Mouse (Mus musculus) kidney, adult 8-10 months (tissue): ENCODE results near the gene Parp6.

Experiments
- DNase-seq, 2 experiments: peaks; one replicate each; pipeline ENCODE4 v3.0.0; 2022

Parp6 gene

DNA sequence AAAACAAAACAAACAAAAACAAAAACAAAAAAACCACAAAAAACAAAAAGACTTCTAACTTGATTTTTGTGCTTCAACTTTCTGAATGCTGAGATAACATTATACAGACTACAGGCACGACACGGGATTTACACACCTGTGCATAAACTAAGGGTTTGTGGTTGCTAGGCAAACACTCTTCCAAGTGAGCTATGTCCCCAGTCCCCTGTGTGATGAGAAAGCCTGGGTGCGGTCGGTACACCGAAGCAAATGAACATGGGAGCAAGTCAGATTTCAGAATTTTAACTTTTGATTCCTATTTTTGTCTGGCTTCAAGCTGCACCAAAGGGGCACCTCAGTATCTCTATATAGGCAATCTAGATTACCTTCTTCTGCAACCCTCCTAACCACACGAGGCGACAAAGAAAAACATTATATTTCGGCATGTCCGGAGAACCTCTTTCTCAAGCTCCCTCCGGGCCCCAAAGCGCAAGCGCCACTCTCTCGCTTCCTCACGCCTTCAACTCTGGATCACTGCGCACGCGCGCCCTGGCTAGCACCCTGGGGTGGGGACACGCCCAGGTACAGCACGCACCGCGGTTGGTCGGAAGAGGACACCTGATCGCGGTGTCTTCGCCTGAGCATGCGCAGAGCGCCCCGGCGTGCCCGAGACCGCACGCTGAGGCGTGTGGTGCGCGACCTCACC, at the start of gene Parp6:
Gene Parp6, plus strand, starts transcription at position 663 of the 685 bp plus-strand sequence.
- peak; percentile 99 for DNase-seq

DNA sequence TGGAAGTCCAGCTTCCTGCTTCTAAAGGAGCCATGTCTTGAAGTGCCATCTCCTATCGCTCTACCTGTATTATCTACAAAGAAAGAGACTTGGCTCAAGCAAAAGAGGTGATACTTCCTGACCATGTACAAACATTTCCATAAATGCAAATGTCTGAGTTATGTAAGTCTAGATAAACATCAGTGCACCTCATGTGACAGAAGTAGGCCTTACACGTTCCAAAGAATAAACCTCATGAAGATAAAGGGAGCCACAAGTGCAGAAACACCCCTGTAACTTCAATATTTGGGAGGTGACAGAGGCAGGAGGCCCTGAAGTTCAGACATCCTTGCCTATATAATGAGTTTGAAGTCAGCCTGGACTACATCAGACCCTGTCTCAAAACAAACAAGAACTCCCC, 45.2 kb upstream of the Parp6 start:
- no peak for DNase-seq

DNA sequence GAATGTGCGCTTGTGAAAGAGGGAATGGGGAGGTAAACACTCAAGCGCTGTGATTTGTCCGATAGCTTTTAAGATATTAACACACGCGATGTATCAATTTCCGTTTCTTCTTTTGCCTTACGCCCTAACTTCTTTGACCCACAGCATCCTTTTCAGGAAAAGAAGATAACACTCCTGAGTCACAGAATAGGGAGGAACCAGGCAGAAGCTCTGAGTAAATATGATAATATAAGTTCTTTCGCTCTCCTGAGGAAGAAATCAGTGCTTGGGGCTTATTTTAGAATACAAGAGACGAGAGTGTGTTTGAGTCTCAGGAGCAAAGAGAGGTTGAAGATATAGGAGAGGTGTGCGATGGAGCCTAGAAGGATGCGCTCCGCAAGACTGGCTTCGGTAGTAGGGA, 39.7 kb upstream of the Parp6 start:
- DNase-seq = no peak

DNA sequence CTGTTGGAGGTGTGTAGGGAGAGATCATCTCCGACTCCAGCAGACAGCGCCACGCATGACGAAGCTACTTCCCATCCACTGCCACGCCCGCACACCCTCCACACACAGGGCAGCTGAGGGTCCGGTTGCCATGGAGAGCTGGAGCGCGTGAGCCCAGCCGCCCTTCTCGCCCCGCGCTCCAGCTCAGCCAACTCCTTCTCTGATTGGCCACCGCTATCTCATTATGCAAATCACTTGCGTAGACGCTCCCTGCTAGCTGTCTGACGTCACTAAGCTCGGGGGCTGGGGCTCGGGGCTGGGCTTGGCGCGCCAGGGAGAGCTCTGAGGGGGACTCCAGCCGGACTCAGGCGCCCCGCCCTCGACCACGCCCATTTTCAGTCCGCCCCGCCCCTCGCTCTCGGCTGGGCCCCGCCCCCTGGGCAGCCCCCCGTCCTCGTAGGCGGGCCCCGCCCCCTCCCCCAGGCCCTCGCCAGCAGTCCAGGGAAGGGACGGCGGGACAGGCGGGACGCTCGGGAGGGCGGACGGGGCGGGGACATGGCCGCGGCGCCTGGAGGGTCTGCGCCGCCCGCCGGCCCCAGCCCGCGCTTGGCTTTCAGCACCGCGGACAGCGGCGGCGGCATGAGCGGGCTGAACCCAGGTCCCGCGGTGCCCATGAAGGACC, 39.1 kb upstream of the Parp6 start, which contains the start of gene Celf6:
Gene Celf6, plus strand, starts transcription at position 74 of the 661 bp plus-strand sequence.
- peak; percentile 42 to 53 for DNase-seq

DNA sequence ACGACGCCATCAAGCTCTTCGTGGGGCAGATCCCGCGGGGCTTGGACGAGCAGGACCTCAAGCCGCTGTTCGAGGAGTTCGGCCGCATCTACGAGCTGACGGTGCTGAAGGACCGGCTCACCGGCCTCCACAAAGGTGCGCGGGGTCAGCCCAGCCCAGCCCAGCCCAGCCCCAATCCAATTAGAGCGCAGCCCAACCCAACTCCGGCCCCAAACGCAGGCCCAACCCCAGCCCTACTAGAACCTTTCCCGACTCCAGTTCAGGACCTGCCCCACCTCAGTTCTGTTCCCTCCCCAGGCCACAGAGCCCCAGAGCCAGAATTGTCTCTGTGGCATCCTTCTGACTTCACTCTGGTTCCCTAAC, 38.6 kb upstream of the Parp6 start:
- DNase-seq = no peak

DNA sequence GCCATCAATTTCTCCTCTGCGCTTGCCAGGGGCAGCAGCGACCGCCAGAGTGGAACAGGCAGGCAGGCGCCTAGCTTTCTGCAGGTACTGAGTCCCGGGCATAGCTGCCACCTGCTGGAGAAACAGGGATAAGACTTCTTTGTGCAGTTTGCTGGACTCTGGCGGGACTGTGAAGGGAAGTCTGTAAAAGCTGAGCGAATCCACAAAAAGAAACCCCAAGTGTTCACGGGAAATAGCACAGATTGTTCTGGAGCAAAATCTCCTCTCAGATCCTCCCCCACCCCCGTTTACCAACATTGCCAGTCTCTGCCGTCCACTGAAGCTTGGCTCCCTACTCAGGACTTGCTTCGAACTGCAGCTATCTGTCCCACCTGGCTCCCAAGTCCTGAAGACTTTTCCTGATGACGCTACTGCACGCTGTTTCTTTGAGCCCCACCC, 32.2 kb upstream of the Parp6 start:
- DNase-seq = peak; percentile 37 to 68

DNA sequence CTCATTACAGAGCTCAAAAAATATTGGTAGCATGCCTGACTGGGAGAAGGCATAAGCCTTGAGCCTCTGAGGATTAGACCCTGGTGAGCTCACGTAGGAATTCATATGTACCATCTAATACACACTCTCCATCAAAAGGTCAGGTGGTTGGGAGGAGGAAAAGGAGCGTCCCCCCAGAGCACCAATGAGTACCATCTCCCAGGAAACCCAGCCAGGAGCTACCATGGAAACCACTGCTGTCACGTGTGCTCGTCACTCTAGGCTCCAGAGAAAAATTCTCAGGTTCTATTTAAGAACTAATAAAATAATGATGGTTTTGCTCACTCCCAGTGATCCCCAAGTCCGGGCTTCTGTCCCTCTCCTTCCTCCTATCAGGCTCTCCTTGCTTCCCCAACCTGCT, 28.8 kb upstream of the Parp6 start:
- DNase-seq = no peak

DNA sequence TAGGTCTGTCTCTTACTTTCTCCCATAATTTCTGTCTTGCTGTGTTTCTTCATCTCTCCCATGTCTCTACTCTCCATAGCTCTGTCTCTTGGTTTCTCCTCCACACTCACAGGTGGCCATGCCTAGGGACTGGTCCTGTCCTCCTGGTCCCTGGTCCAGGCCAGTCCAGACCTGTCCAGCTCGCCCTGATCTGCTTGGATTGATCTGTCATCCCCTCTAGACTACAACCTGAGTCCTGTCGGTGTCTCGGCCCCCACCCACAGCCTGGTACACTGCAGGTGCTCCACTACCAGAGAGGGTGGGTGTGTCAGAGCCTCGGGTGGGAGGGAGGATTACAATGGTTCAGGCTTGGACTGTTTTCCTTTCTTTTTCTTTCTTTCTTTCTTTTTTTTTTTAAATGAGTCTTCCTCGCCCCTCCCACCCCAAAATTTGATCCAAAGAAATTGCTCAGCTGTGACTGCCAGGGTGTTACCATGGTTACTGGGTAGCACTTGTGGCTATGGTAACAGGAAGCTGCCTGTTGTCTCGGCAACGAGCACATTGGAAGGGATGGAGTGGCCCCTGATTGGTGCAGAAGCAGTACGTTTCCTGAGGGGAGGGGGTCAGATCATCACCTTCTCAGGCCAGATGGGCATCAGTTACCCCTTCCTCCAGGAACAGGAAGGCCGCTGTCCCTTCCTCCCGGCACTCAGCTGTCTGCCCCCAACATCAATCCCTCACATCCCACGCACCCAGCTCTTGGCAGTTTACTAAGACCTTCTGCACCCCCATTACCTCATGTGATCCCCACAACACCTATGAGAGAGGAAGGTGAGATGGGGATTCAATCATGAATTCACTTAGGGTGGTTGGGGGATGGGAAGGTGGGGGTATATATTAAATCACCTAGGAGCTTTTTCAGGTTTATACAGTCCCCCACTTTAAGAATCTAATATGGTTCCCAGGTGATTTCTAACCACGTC, 28.1 kb upstream of the Parp6 start:
- no peak for DNase-seq

DNA sequence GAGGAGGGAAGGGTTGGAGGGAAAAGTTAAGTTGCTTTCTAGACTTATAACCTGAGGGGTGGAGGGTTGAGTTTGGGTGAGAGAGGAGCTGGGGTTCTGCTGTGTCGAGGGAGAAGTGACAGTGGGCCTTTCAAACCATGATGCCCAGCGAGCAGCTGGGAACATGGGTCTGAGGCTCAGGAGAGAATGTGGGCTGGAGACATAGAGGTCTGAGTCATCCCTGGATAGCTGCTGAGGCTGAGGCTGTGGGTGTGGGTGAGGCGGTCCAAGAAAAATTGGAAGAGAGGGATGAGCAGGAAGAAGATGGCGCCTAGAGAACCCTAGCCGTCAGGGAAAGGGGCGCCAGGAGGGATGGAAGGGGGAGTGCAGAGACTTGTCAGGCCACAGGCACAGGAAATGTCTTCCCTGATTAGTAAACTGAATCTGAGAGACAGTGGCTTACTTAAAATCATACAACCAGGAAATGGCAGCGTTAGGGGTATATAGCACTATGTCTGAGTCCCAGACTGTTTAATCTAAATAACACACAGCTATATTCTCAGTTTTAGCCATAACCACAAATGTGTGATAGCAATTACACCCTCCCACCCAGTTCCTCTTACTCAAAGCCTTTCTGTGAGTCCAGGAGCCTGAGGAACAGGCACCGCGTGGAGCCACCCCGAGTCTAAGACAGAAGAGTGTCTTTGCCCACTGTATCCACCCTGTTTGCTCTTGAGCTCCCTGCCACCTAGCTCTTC, 27.2 kb upstream of the Parp6 start:
- no peak for DNase-seq

DNA sequence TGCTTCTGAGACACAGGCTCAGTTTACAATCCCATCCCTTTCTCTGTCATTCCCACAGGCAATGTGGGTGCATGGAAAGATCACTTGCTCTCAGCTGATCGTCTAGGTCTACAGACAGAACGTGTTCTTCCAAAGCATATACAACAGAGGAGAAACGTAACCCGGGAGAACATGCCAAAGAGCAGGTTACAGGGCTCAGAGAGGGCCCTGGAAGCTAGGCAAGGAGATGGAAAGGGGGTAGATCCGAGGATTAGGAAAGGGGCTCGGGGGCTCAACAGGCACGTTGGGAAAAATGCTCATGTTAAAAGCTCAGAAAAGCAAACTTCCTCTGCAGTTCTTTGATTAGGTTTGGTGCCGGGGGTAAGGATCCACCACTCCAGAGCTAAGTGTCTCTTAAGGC, 15.4 kb upstream of the Parp6 start:
- no peak for DNase-seq

DNA sequence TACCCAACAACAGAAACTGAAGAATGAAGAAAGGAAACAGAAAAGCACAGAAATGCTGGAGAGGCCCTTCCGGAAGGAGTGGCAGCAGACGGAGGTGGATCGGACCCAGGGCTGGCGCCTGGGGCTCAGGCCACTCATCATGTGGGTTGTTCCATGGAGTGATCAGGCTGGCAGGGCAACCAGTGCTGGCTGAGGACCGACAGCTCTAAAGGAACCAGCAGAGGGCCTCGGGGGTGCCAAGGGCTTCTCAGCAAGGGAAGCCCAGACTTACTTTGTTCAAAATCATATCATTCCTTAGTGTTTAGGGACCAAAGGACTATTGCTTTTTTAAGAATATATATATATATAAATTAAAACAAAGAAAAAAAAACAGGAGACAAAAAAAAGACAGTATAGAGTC, 11.1 kb upstream of the Parp6 start:
- DNase-seq = no peak

DNA sequence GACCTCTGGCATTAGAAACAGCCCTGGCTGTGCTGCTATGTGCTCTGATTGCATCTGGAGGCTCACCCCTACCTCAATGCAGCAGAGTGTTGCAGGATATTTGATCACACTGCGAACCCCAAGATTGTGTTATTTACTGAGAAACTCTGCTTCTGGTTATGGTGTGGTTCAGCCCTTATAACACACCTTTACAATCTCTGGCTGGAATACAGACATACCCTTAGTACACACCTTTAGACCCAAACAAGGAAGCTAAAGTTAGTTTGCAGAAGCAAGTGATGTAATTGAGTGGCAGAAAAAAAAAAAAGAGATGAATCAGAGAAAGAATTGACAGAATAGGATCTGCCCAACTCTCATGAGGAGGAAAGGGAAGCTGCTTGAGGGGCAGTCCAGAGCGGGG, 6.1 kb upstream of the Parp6 start:
- DNase-seq = no peak

DNA sequence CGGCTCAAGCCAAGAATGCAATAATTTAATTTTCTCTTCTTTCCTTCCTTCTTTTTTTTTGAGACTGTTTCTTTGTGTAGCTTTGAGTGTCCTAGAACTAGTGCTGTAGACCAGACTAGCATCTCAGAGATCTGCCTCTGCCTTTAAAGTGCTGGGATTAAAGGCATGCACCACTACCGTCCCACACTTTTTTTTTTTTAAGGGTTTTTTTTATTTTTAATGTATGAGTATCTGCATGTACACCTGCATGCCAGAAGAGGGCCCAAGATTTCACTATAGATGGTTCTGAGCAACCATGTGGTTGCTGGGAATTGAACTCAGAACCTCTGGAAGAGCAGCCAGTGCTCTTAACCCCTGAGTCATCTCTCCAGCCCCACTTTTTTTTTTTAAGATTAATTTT, 1.3 kb upstream of the Parp6 start:
- DNase-seq = no peak

DNA sequence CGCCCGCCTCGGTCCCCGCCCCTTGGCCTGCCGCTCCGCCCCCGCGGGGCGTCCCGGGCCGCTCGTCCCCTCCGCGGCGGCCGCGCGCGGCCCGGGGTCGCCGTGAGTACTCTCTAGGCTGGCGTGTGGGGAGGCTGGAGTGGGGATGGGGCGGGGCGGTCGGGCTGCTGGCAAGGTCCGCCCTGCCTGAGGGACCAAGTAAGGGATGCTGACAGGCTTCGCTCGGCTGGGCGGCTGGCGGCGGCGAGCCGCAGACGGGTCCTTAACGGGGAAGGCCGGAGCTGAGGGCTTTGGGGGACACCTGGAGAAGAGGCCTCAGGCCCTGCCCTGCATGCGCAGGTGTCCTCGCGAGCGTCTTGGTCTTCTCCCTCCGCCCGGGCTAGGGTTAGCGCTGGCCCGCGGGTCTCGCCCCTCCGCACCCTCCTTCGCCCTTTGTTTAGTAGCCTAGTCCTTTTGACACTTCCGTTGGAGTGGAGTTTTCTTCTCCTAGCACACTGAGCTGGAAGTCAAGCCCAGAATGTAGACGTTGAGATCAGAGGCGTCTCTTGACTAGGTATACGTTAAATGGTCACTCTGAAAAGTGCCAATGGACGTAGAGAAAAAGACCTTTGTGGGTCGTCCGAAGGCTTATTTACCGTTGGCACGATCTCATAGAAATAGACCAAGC, 356 bp downstream of the Parp6 start:
- no peak for DNase-seq

DNA sequence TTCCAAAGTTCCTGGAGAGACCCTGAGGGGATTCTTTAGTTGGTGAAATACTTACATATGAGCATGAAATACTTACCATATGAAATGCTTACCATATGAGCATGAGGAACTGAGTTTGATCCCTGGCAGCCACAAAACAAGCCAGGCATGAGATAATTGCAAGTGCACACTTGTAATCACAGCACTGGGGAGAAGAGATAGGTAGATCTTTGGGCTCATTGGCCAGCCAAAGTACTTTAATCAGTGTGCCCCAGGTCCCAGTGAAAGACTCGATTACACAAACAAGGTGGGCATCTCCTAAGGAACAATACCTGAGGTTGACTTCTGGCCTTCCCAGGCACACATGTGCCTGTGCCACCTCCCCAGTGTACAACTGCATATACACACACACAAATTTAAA, 21.3 kb downstream of the Parp6 start:
- DNase-seq = no peak

DNA sequence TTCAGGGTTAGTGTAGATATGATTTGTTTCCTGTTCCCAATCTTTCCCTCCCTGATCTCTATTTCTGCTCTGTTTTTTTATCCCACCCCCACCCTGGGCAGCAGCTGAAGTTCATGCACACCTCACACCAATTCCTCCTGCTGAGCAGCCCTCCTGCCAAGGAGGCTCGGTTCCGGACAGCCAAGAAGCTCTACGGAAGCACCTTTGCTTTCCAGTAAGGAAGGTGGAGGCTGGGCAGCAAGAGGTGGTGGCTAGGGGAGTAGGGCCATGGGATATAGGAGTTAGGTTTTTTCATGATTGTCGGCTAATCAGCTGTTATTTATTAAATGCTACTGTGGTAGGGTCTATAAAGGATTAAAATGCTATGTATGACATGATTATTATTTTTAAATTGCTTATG, 22.9 kb downstream of the Parp6 start:
- DNase-seq = no peak

DNA sequence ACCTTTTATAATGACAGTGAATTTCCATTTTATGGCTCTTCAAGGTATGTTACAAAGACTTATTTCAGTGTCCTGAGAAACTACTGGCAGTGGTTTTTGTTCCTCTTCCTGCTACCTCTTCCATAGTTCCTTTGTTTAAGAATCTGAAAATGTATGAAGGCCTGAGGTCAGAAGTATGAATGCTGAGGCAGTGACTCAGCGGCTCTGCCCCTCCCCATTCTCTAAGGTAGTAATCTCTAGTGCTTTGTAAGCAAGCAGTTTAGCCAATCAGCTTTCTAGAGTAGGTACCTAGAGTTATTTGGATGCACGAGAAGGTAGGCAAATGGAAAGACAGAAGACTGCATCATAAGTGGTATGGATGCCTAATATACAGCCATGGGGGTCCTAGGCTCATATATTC, 24.2 kb downstream of the Parp6 start:
- no peak for DNase-seq

DNA sequence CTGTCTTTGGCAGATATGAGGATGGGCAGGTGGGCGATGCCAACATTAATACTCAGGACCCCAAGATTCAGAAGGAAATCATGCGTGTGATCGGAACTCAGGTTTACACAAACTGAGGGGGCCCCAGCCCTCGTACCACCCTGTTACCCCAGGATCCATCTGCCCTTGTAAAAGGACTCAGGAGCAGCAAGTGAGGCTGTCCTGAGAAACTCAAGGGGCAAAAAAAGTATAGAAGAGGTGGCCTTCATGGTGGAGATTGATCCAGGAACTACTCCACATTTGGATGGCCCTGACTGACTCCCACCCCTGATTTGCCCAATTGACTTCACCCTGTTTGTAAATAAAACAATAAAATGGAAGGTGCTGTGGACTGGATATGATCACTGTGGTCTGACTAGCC, 32.8 kb downstream of the Parp6 start:
- no peak for DNase-seq

DNA sequence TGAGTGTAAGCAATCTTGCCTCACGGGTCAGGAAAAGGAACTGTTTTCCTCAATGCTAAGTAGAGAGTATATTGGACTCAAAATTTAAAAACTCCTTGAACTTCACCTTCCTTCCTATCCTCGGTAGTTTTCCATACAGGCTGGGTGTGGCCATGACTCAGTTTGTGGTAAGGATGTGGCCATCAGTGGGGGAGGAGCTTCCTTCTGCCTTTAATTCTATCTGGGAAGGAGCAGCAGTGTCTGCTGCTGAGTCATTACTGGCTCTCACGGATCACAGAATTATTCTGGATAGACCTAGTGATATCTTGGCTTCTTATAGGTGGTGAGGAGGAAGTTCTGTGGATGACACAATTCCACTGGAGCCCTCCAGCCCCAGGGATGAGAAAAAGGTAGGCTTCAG, 36.3 kb downstream of the Parp6 start:
- no peak for DNase-seq

DNA sequence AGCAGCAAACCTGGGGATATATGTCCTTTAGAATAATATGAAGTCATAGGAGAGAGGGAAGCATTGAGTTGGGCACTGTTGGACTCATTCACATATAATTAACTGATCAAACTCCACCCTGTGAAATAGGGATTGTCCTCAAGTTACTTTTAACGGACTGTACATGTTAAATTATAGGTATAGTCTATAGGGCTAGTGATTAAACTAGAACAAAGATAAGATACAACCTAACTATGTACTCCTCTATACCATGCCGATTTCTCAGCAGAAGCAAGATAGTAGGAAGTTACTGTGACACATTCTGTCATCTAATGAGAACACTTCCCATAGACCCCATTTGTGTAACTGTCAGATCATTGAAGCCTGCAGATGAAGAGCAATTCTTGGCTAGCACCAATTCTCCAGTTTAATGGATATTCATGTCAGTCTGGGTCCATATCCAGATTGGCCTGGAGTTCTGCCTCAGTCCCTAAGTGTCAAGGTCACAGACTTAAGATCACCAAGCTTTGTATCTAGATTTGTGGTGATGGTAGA, 37.4 kb downstream of the Parp6 start:
- DNase-seq = no peak

DNA sequence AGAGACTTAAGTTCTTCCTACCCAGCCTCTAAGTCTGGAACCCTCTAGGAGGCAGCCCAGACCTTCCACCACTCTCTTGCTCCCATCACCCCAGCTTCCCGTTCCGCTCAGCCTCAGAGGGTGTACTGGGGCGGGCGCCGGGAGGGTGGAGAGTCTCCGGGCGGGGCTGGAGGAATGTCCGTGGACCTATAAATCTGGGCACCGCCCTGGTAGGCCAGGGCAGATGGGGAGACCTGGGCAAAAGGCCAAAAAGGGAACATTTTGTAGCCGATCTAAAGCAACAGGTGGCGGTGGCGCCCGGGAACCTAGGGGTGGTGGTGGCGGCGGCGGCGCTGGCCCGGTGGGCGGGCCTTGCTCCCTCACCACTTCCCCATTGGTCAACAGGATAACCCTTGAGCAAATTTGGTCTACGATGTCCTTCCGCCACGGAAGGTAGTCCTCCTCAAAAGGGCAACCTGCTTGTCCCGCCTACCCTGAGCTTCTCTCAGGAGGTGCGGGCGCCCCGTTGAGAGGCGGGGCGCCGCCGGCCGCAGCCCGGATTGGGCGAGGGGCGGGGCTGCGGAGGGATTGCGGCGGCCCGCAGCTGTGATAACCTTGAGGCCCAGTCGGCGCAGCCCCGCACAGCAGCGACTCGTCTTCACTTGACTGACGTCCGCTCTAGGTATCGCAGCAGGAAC, 39.0 kb downstream of the Parp6 start, which contains the start of gene Pkm:
Gene Pkm, plus strand, starts transcription at position 411 of the 677 bp plus-strand sequence.
- peak; percentile 97 for DNase-seq
